Mouse (Mus musculus): Measurements from ENCODE around the gene Klra5. TPM values are rescaled to one million over a fixed set of nuclear protein-coding genes. Genes with fewer than 3 reads are reported as not detected.
"Not testable (repeated sequence)": the region's sequence is repeated elsewhere in the genome, so short reads cannot be mapped to it uniquely, and the experiment has no call there.

Gene Klra5
- polyA plus RNA-seq (2015; fragmentation: Nextera tagmentation; extraction: Ambion mirVana), result not detected in 2 replicates

GRCm38 (mm10) chr6:129917476-129917946, at the start of gene Klra5:
Gene Klra5, minus strand, starts transcription at chr6:129917650.
- H3K9me3 ChIP-seq, result peaks cover 54% of the 10 kb centered on the region
- H3K9ac ChIP-seq; H3K4me2 ChIP-seq; H3K4me1 ChIP-seq; H3K27ac ChIP-seq (replicated peaks); H3K27me3 ChIP-seq (replicated peaks); ATAC-seq (ENCODE audit: extremely low read depth, insufficient number of reproducible peaks, low FRiP score, low TSS enrichment); H3K36me3 ChIP-seq; H3K4me3 ChIP-seq: not testable (repeated sequence)

- Histone ChIP-seq H3K4me1 (no peaks in the 10 kb centered on the region), H3K9ac (no peak overlapping the region), H3K4me2 (no peak overlapping the region), H3K27ac (replicated peaks) (no peak overlapping the region), H3K9me3 (peaks cover 53% of the 10 kb centered on the region; the same call in 1 of the 2 replicates), H3K36me3 (no peaks in the 10 kb centered on the region), H3K4me3 (no peak overlapping the region), H3K27me3 (replicated peaks) (no peaks in the 10 kb centered on the region)
- WGBS, result 55% methylated on average over 1 of the region's 1 CpGs
- no peak for ATAC-seq (ENCODE audit: extremely low read depth, insufficient number of reproducible peaks, low FRiP score, low TSS enrichment)
Measured at GRCm38 (mm10) chr6:129916996-129917395, 454 bp downstream of the Klra5 start.

GRCm38 (mm10) chr6:129882525-129882924, 34.9 kb downstream of the Klra5 start:
- Histone ChIP-seq H3K36me3 (no peaks in the 10 kb centered on the region), H3K27ac (replicated peaks) (no peak overlapping the region), H3K9me3 (peaks cover 26% of the 10 kb centered on the region), H3K9ac (no peak overlapping the region), H3K4me1 (no peaks in the 10 kb centered on the region), H3K4me3 (no peak overlapping the region), H3K27me3 (replicated peaks) (no peaks in the 10 kb centered on the region), H3K4me2 (no peak overlapping the region)
- ATAC-seq (ENCODE audit: extremely low read depth, insufficient number of reproducible peaks, low FRiP score, low TSS enrichment), result no peak
- 83% methylated on average over 2 of the region's 2 CpGs for WGBS

GRCm38 (mm10) chr6:129876549-129876948, 40.9 kb downstream of the Klra5 start, which contains the start of gene Klra17:
Gene Klra17, minus strand, starts transcription at chr6:129876672.
- no peaks in the 10 kb centered on the region for H3K4me1 ChIP-seq
- H3K27me3 ChIP-seq (replicated peaks), result no peaks in the 10 kb centered on the region
- H3K4me2 ChIP-seq, result no peak within 1 kb of the TSS
- no peak within 1 kb of the TSS for H3K4me3 ChIP-seq
- peaks cover 26% of the 10 kb centered on the region for H3K9me3 ChIP-seq
- WGBS, result 56% methylated on average over 1 of the region's 1 CpGs
- H3K27ac ChIP-seq (replicated peaks), result no peak within 1 kb of the TSS
- no peak within 1 kb of the TSS for H3K9ac ChIP-seq
- ATAC-seq (ENCODE audit: extremely low read depth, insufficient number of reproducible peaks, low FRiP score, low TSS enrichment), result no peak
- H3K36me3 ChIP-seq, result no peaks in the 10 kb centered on the region

GRCm38 (mm10) chr6:129862349-129862748, 55.1 kb downstream of the Klra5 start, which contains the start of gene Gm17631:
Gene Gm17631, plus strand, starts transcription at chr6:129862649.
- peaks cover 21% of the 10 kb centered on the region for H3K9me3 ChIP-seq
- H3K4me2 ChIP-seq; H3K4me1 ChIP-seq; H3K9ac ChIP-seq; H3K27ac ChIP-seq (replicated peaks); H3K36me3 ChIP-seq; ATAC-seq (ENCODE audit: extremely low read depth, insufficient number of reproducible peaks, low FRiP score, low TSS enrichment); H3K27me3 ChIP-seq (replicated peaks); H3K4me3 ChIP-seq: not testable (repeated sequence)
- WGBS, result no CpG with 5 or more reads among the region's 3 CpGs

Other genes with a start within 250 kb of the Klra5 start
- gene Klrc1, start 238.7 kb downstream of the Klra5 start, polyA plus RNA-seq (2015; fragmentation: Nextera tagmentation; extraction: Ambion mirVana), result not detected in 2 replicates
- gene Klri1, start 200.5 kb downstream of the Klra5 start, polyA plus RNA-seq (2015; fragmentation: Nextera tagmentation; extraction: Ambion mirVana), result not detected in 2 replicates
- not detected in 2 replicates for gene Klri2, start 177.2 kb downstream of the Klra5 start, polyA plus RNA-seq (2015; fragmentation: Nextera tagmentation; extraction: Ambion mirVana)
- not detected in 2 replicates for gene Gm156, start 133.4 kb downstream of the Klra5 start, polyA plus RNA-seq (2015; fragmentation: Nextera tagmentation; extraction: Ambion mirVana)
- not detected in 2 replicates for gene Gm17631, start 55.0 kb downstream of the Klra5 start, polyA plus RNA-seq (2015; fragmentation: Nextera tagmentation; extraction: Ambion mirVana)
- gene Klra17, start 41.0 kb downstream of the Klra5 start, polyA plus RNA-seq (2015; fragmentation: Nextera tagmentation; extraction: Ambion mirVana), result not detected in 2 replicates
- not detected in 2 replicates for gene Klra6, start 109.3 kb upstream of the Klra5 start, polyA plus RNA-seq (2015; fragmentation: Nextera tagmentation; extraction: Ambion mirVana)
- not detected in 2 replicates for gene Klra4, start 149.6 kb upstream of the Klra5 start, polyA plus RNA-seq (2015; fragmentation: Nextera tagmentation; extraction: Ambion mirVana)
- not detected in 2 replicates for gene Klra8, start 212.2 kb upstream of the Klra5 start, polyA plus RNA-seq (2015; fragmentation: Nextera tagmentation; extraction: Ambion mirVana)

Data from heart, embryonic 13.5 days (tissue).